Mouse (Mus musculus): ENCODE results near the gene Hist1h2ae.
"Not testable (repeated sequence)": the region's sequence is repeated elsewhere in the genome, so short reads cannot be mapped to it uniquely, and the experiment has no call there.

DNA sequence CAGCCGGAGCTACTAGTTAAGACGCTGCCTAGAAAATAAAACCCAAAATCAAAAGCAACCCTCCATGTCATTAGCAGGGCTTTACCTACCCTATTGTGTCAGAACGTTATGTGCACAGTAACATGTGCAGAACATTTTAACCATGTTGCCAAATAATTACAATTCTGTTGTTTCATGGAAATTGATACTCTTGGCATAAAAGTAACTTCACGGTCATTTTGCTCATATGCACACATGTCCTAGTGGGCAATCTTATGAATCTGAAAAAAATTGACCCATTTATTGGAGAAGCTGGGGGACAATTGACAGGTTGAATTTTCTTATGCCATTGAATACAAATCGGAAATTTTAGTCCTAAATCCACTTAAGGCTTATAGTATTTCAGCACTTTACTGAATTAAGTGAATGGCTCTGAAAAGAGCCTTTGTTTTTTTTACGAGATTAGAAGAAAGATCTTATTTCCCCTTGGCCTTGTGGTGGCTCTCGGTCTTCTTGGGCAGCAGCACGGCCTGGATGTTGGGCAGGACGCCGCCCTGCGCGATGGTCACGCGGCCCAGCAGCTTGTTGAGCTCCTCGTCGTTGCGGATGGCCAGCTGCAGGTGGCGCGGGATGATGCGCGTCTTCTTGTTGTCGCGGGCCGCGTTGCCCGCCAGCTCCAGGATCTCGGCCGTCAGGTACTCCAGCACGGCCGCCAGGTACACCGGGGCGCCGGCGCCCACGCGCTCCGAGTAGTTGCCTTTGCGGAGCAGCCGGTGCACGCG lies 579 bp downstream of the Hist1h2ae start:
- TF ChIP-seq CTCF (IDR thresholded peaks at IDR 0.05; ENCODE audit: control insufficient read depth, insufficient read depth, low read length); POLR2A (IDR thresholded peaks at IDR 0.05; ENCODE audit: borderline replicate concordance, control insufficient read depth, low read depth, low read length): not testable (repeated sequence)

Measured in bone marrow, adult 2 months (tissue).